Mouse (Mus musculus) forebrain, embryonic 11.5 days (tissue): ENCODE results near the gene Ttc28. TPM values are rescaled to one million over a fixed set of nuclear protein-coding genes. Genes with fewer than 3 reads are reported as not detected.

Source experiments
- ATAC-seq: fragments of 200-750 bp; cut with Nextera tagmentation; replicated peaks from 2 replicates; pipeline ENCODE4 v1.8.0; 2017; ENCODE audit warnings: moderate TSS enrichment; ENCODE audit not compliant: low FRiP score
- DNase-seq: peaks from one replicate; pipeline ENCODE4 v3.0.0-alpha.2; 2017; ENCODE audit warnings: low spot score
- H3K27ac ChIP-seq: fragments of 300-500 bp; sonication (generic); 2 replicates; pipeline ENCODE4 v1.5.1; 2014; ENCODE audit warnings: low read depth, low read length
- H3K27me3 ChIP-seq: fragments of 300-500 bp; sonication (generic); 2 replicates; pipeline ENCODE4 v1.6.1; 2014; ENCODE audit warnings: mild to moderate bottlenecking, low read length, mixed read lengths; ENCODE audit not compliant: control insufficient read depth, insufficient read depth
- H3K36me3 ChIP-seq: fragments of 300-500 bp; sonication (generic); 2 replicates; pipeline ENCODE4 v1.6.1; 2014; ENCODE audit warnings: mild to moderate bottlenecking, low read length, moderate library complexity, mixed read lengths; ENCODE audit not compliant: control insufficient read depth, insufficient read depth
- H3K4me1 ChIP-seq: fragments of 300-500 bp; sonication (generic); replicated peaks from 2 replicates; pipeline ENCODE4 v1.6.1; 2014; ENCODE audit warnings: low read length, mixed read lengths; ENCODE audit not compliant: control insufficient read depth, insufficient read depth
- H3K4me2 ChIP-seq: fragments of 300-500 bp; sonication (generic); 2 replicates; pipeline ENCODE4 v1.6.1; 2014; ENCODE audit warnings: low read depth, mild to moderate bottlenecking, low read length, moderate library complexity, mixed read lengths; ENCODE audit not compliant: severe bottlenecking
- H3K4me3 ChIP-seq: fragments of 300-500 bp; sonication (generic); 2 replicates; pipeline ENCODE4 v1.5.1; 2014; ENCODE audit warnings: low read depth, low read length
- H3K9ac ChIP-seq: fragments of 300-500 bp; sonication (generic); 2 replicates; pipeline ENCODE4 v1.6.1; 2014; ENCODE audit warnings: low read length
- H3K9me3 ChIP-seq: fragments of 300-500 bp; sonication (generic); 2 replicates; pipeline ENCODE4 v1.6.1; 2016; ENCODE audit warnings: low read length, mixed read lengths; ENCODE audit not compliant: control insufficient read depth
- WGBS: fragments of 180-500 bp; shearing (Covaris S2); extraction: QIAGEN DNeasy Blood & Tissue Kit; methylation state at CpG from one replicate; pipeline ENCODE4 v1.1.7; 2014; 5-methylcytosine and 5-hydroxymethylcytosine counted together
- polyA plus RNA-seq: library from polyadenylated mRNA; unstranded; fragments of >200 nt; fragmentation: Nextera tagmentation; extraction: Ambion mirVana; gene quantifications from 2 replicates; pipeline ENCODE4 v1.2.1, GENCODE M21; 2014

The Ttc28 gene
- polyA plus RNA-seq, 1 experiment from 2014 or later = 19.9 TPM

DNA sequence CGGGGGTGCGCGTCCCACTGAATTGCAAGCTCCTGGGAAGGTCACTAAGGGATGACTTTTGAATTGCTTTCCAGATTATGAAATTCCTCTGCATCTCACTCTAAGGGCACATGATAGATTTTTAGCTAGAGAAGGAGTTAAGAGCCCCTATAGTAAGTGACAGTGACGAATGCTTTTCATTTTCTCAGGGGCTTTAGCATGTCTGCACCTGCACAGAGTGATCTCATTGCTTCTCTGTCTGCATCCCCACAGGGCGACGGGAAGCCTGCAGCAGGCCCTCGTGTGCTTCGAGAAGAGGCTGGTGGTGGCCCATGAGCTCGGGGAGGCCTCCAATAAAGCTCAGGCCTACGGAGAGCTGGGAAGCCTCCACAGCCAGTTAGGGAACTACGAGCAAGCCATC lies 345.7 kb downstream of the Ttc28 start:
- Histone ChIP-seq H3K36me3 (no peaks in the 10 kb centered on the region; the same call in 1 of the 2 replicates), H3K27me3 (no peaks in the 10 kb centered on the region), H3K4me2 (no peak overlapping the region), H3K9ac (no peak overlapping the region), H3K27ac (no peak overlapping the region), H3K9me3 (no peaks in the 10 kb centered on the region), H3K4me3 (no peak overlapping the region), H3K4me1 (peaks cover 31% of the 10 kb centered on the region)
- 90% methylated on average over 11 of the region's 11 CpGs for WGBS
- no peak for DNase-seq
- no peak for ATAC-seq

DNA sequence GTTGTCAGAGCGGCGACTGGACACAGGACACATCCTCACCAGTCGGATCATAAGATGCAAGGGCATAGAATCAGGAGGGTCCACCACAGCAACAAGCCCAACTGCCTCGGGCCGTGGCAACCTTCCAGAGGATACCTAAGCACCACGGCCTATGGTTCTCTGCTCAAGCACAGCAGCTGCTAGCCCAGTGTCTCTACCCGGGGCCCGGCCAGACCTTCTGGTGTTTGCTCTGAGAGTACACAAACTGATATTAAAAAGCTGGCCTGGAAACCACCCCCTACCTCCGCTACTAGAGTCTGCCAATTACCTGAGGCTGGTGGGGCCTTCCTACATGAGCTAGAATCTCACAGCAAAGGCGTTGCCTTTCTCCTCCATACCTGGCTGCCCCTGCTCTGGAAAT lies 346.9 kb downstream of the Ttc28 start:
- Histone ChIP-seq H3K4me2 (no peak overlapping the region), H3K27ac (no peak overlapping the region), H3K36me3 (no peaks in the 10 kb centered on the region; the same call in 1 of the 2 replicates), H3K9me3 (no peaks in the 10 kb centered on the region), H3K27me3 (no peaks in the 10 kb centered on the region), H3K4me3 (no peak overlapping the region), H3K9ac (no peak overlapping the region), H3K4me1 (peaks cover 20% of the 10 kb centered on the region)
- ATAC-seq (no peak), DNase-seq (no peak)
- WGBS = 87% methylated on average over 10 of the region's 10 CpGs

GRCm38 (mm10) chr5:111227850-111228249 lies 348.2 kb downstream of the Ttc28 start:
- Histone ChIP-seq H3K27ac (no peak overlapping the region), H3K9ac (no peak overlapping the region), H3K4me2 (no peak overlapping the region), H3K9me3 (no peaks in the 10 kb centered on the region), H3K27me3 (no peaks in the 10 kb centered on the region), H3K4me3 (no peak overlapping the region), H3K36me3 (no peaks in the 10 kb centered on the region; the same call in 1 of the 2 replicates), H3K4me1 (peaks cover 15% of the 10 kb centered on the region)
- WGBS = 63% methylated on average over 5 of the region's 5 CpGs
- DNase-seq (no peak), ATAC-seq (no peak)

DNA sequence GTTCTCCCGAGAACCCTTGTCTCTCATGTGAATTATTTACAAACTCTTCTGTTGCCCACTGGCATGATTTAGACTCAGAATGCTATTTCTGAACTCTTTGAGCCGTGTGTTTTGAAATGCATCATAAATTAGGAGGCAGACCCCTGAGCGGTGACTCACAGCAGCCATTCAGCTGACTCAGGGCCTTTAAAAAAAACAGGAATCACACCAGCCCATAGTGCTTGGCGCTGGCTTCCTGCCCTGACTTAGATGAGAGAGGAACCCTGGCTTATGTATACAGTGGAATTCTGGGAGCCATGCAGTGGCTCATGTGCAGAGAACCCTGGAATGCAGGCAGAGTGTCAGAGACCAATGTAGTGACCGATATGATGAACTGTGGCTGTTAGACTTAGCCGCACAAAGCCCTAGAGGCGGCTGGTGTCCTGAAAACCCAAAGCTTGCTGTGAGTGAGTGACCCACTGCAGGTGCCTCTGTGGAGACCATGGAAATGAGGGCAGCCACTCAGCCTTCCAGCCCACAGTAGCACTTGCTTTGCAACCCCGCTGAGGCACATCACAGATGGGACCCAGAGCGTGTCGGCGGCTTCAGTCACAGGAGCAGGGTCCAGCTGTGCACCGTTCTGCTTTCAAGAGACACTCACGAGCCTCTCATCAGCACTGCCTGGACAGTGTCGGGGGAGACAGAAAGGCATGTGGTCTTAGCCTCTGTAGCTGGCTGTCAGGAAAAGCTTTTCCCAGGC lies 348.9 kb downstream of the Ttc28 start:
- Histone ChIP-seq H3K27ac (0 out of 2 replicates have a peak overlapping the region, but pooled peaks have one; percentile 25), H3K4me3 (no peak overlapping the region), H3K9ac (no peak overlapping the region; the same call in 1 of the 2 replicates), H3K9me3 (no peaks in the 10 kb centered on the region), H3K27me3 (no peaks in the 10 kb centered on the region), H3K36me3 (no peaks in the 10 kb centered on the region; the same call in 1 of the 2 replicates), H3K4me1 (peaks cover 15% of the 10 kb centered on the region), H3K4me2 (no peak overlapping the region)
- no peak for DNase-seq
- no peak for ATAC-seq
- 53% methylated on average over 14 of the region's 14 CpGs for WGBS

- no peak overlapping the region for H3K27ac ChIP-seq
- H3K27me3 ChIP-seq = no peaks in the 10 kb centered on the region
- H3K4me2 ChIP-seq = no peak overlapping the region
- DNase-seq (no peak), ATAC-seq (no peak)
- H3K9me3 ChIP-seq = no peaks in the 10 kb centered on the region
- peaks cover 15% of the 10 kb centered on the region for H3K4me1 ChIP-seq
- no peaks in the 10 kb centered on the region; the same call in 1 of the 2 replicates for H3K36me3 ChIP-seq
- H3K4me3 ChIP-seq = no peak overlapping the region
- WGBS = 76% methylated on average over 12 of the region's 12 CpGs
- H3K9ac ChIP-seq = no peak overlapping the region
Observed at GRCm38 (mm10) chr5:111229041-111229394, 349.4 kb downstream of the Ttc28 start.

DNA sequence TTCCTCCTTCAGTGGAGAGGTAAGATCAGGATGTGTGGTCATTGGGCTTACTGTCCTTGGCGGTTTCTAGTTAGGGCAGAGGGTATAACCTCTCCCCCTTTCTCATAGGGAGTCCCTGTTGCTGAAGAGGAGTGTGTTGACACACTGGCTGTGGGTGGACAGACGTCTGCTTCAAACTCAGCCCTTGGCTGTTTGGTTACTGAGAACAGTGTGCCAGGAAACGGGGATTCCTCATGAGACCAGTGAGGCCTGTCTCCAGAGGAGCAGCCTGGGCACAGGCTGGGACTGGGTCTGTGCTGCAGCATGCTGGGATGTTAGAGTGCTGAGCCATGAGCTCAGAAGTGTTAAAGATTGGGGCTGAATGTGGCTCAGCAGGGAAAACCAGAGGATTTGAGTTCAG lies 350.1 kb downstream of the Ttc28 start:
- Histone ChIP-seq H3K27ac (no peak overlapping the region), H3K36me3 (no peaks in the 10 kb centered on the region; the same call in 1 of the 2 replicates), H3K27me3 (no peaks in the 10 kb centered on the region), H3K9ac (no peak overlapping the region; the same call in 1 of the 2 replicates), H3K9me3 (no peaks in the 10 kb centered on the region), H3K4me1 (peaks cover 15% of the 10 kb centered on the region), H3K4me3 (no peak overlapping the region), H3K4me2 (no peak overlapping the region)
- ATAC-seq (no peak), DNase-seq (no peak)
- WGBS = 66% methylated on average over 3 of the region's 3 CpGs

GRCm38 (mm10) chr5:111231044-111231443 lies 351.4 kb downstream of the Ttc28 start:
- no peak overlapping the region for H3K4me3 ChIP-seq
- ATAC-seq (0 out of 2 replicates have a peak, but pooled peaks have one; percentile 24), DNase-seq (no peak)
- no peaks in the 10 kb centered on the region for H3K36me3 ChIP-seq
- H3K9ac ChIP-seq = no peak overlapping the region
- peaks cover 15% of the 10 kb centered on the region for H3K4me1 ChIP-seq
- no peaks in the 10 kb centered on the region for H3K27me3 ChIP-seq
- H3K4me2 ChIP-seq = no peak overlapping the region
- WGBS = 68% methylated on average over 13 of the region's 13 CpGs
- no peaks in the 10 kb centered on the region for H3K9me3 ChIP-seq
- peak overlapping the region; percentile 14; the same call in 1 of the 2 replicates for H3K27ac ChIP-seq

- Histone ChIP-seq H3K27ac (no peak overlapping the region), H3K9me3 (no peaks in the 10 kb centered on the region), H3K9ac (no peak overlapping the region), H3K36me3 (no peaks in the 10 kb centered on the region), H3K4me1 (peaks cover 15% of the 10 kb centered on the region), H3K4me3 (no peak overlapping the region), H3K27me3 (no peaks in the 10 kb centered on the region), H3K4me2 (no peak overlapping the region)
- 37% methylated on average over 1 of the region's 1 CpGs for WGBS
- DNase-seq (no peak), ATAC-seq (no peak)
Observed at GRCm38 (mm10) chr5:111231769-111232168, 352.2 kb downstream of the Ttc28 start.
